Mouse (Mus musculus) heart, adult 2 months (tissue): ENCODE measurements at regions not wholly inside any gene's neighbourhood (a gene's known extent, or its start where the extent isn't known, plus 50 kb on each side); places are given as distances from the start of the nearest gene placed in this dataset.

Experiments used
- DNase-seq, 2 experiments: peaks; one replicate each; pipeline ENCODE4 v3.0.0; 2021
- H3K27ac ChIP-seq: fragments of 200-600 bp; 2 replicates; pipeline ENCODE4 v1.8.1; 2022
- H3K27me3 ChIP-seq: fragments of 200-500 bp; 2 replicates; pipeline ENCODE4 v1.6.1; 2012; ENCODE audit warnings: mild to moderate bottlenecking, low read length, inconsistent platforms, mixed read lengths; ENCODE audit not compliant: control insufficient read depth, insufficient read depth
- H3K36me3 ChIP-seq: fragments of 200-500 bp; 2 replicates; pipeline ENCODE4 v1.6.1; 2012; ENCODE audit warnings: low read length, inconsistent platforms; ENCODE audit not compliant: control insufficient read depth, insufficient read depth
- H3K4me1 ChIP-seq: fragments of 200-500 bp; 2 replicates; pipeline ENCODE4 v1.6.1; 2011; ENCODE audit warnings: low read length; ENCODE audit not compliant: control insufficient read depth, insufficient read depth
- H3K4me3 ChIP-seq: fragments of 200-600 bp; 2 replicates; pipeline ENCODE4 v1.8.1; 2022
- H3K79me2 ChIP-seq: fragments of 200-500 bp; replicated peaks from 2 replicates; pipeline ENCODE4 v1.6.1; 2012; ENCODE audit warnings: mild to moderate bottlenecking, inconsistent platforms, low read length, moderate library complexity, mixed read lengths; ENCODE audit not compliant: control insufficient read depth, insufficient read depth
- H3K9ac ChIP-seq: fragments of 200-500 bp; 2 replicates; pipeline ENCODE4 v1.6.1; 2012; ENCODE audit warnings: low read depth, mild to moderate bottlenecking, control low read depth, inconsistent platforms, low read length, mixed read lengths
- CTCF ChIP-seq: fragments of 200-600 bp; IDR thresholded peaks from 2 replicates; pipeline ENCODE4 v1.8.1; 2022; ENCODE audit warnings: antibody characterized with exemption, mild to moderate bottlenecking, moderate library complexity
- EP300 ChIP-seq: fragments of 200-500 bp; IDR thresholded peaks from 2 replicates; pipeline ENCODE4 v1.6.1; 2011; ENCODE audit warnings: low read depth, low read length, control low read depth; ENCODE audit not compliant: insufficient read depth
- POLR2A ChIP-seq: fragments of 200-500 bp; IDR thresholded peaks from 2 replicates; pipeline ENCODE4 v1.6.1; 2011; ENCODE audit warnings: mild to moderate bottlenecking, low read depth, low read length, control low read depth; ENCODE audit not compliant: insufficient read depth
- WGBS: fragments of 180-500 bp; shearing (Covaris S2); methylation state at CpG from one replicate; pipeline ENCODE4 v1.1.7; 2018; 5-methylcytosine and 5-hydroxymethylcytosine counted together
- intact Hi-C: fragments of 180-260 bp; cut with DNase I; formaldehyde crosslinking; loops from one replicate; pipeline ENCODE4 v1.15.1; 2025

- 45% methylated on average over 3 of the region's 3 CpGs for WGBS
- Histone ChIP-seq H3K36me3 (no peaks in the 10 kb centered on the region), H3K27me3 (no peaks in the 10 kb centered on the region), H3K27ac (no peak overlapping the region), H3K9ac (no peak overlapping the region), H3K79me2 (no peaks in the 10 kb centered on the region), H3K4me3 (no peak overlapping the region), H3K4me1 (peaks cover 2% of the 10 kb centered on the region)
- TF ChIP-seq POLR2A (no peak), EP300 (no peak), CTCF (no peak)
- DNase-seq = no peak
- intact Hi-C loops = no loop called here
These were observed 107.7 kb upstream of the Cwc22 start for GRCm38 (mm10) chr2:78053910-78054309.

GRCm38 (mm10) chr2:78050542-78050941, 104.4 kb upstream of the Cwc22 start:
- Histone ChIP-seq H3K4me1 (peaks cover 2% of the 10 kb centered on the region), H3K27me3 (no peaks in the 10 kb centered on the region), H3K79me2 (no peaks in the 10 kb centered on the region), H3K36me3 (no peaks in the 10 kb centered on the region), H3K27ac (no peak overlapping the region), H3K4me3 (no peak overlapping the region), H3K9ac (no peak overlapping the region)
- intact Hi-C loops = no loop called here
- no peak for TF ChIP-seq POLR2A
- TF ChIP-seq EP300 = no peak
- TF ChIP-seq CTCF = no peak
- DNase-seq = no peak
- WGBS = 85% methylated on average over 7 of the region's 7 CpGs

- peak; percentile 72 to 78 for DNase-seq
- no peaks in the 10 kb centered on the region for H3K27me3 ChIP-seq
- no peak for TF ChIP-seq EP300
- TF ChIP-seq POLR2A = no peak
- TF ChIP-seq CTCF = peak; percentile 86
- 22% methylated on average over 8 of the region's 8 CpGs for WGBS
- no peaks in the 10 kb centered on the region for H3K36me3 ChIP-seq
- peak overlapping the region; percentile 13; the same call in 1 of the 2 replicates for H3K4me3 ChIP-seq
- H3K4me1 ChIP-seq = peaks cover 2% of the 10 kb centered on the region
- H3K27ac ChIP-seq = no peak overlapping the region
- no peak overlapping the region for H3K9ac ChIP-seq
- intact Hi-C loops = loop anchor here (2.0 to 5.0 kb wide), 3 partner anchors 865 to 1449 kb away; no protein-coding TSS in a partner anchor
- no peaks in the 10 kb centered on the region for H3K79me2 ChIP-seq
These were observed 103.2 kb upstream of the Cwc22 start for GRCm38 (mm10) chr2:78049248-78049874.

- Histone ChIP-seq H3K4me3 (peak overlapping the region; percentile 13), H3K9ac (no peak overlapping the region; the same call in 1 of the 2 replicates), H3K79me2 (no peaks in the 10 kb centered on the region), H3K4me1 (peaks cover 2% of the 10 kb centered on the region), H3K27me3 (no peaks in the 10 kb centered on the region), H3K27ac (no peak overlapping the region), H3K36me3 (no peaks in the 10 kb centered on the region)
- peak; percentile 6 to 22 for DNase-seq
- intact Hi-C loops = loop anchor here (2.0 to 5.0 kb wide), 3 partner anchors 866 to 1450 kb away; no protein-coding TSS in a partner anchor
- WGBS = 38% methylated on average over 6 of the region's 6 CpGs
- TF ChIP-seq POLR2A = no peak
- no peak for TF ChIP-seq EP300
- no peak for TF ChIP-seq CTCF
These were observed 102.5 kb upstream of the Cwc22 start for GRCm38 (mm10) chr2:78048706-78049055.

- no peaks in the 10 kb centered on the region for H3K36me3 ChIP-seq
- intact Hi-C loops = loop anchor here (2.0 to 5.0 kb wide), 3 partner anchors 867 to 1451 kb away; no protein-coding TSS in a partner anchor
- peaks cover 2% of the 10 kb centered on the region for H3K4me1 ChIP-seq
- no peak overlapping the region; the same call in 1 of the 2 replicates for H3K9ac ChIP-seq
- no peaks in the 10 kb centered on the region for H3K79me2 ChIP-seq
- peak overlapping the region; percentile 13 for H3K4me3 ChIP-seq
- no peaks in the 10 kb centered on the region for H3K27me3 ChIP-seq
- TF ChIP-seq CTCF = peak; percentile 77
- no peak for TF ChIP-seq POLR2A
- 37% methylated on average over 11 of the region's 11 CpGs for WGBS
- no peak overlapping the region for H3K27ac ChIP-seq
- no peak for DNase-seq
These were observed 102.0 kb upstream of the Cwc22 start for GRCm38 (mm10) chr2:78048030-78048705.

- WGBS = 64% methylated on average over 2 of the region's 2 CpGs
- Histone ChIP-seq H3K4me1 (no peaks in the 10 kb centered on the region), H3K27me3 (no peaks in the 10 kb centered on the region), H3K79me2 (no peaks in the 10 kb centered on the region), H3K4me3 (no peak overlapping the region), H3K36me3 (no peaks in the 10 kb centered on the region), H3K9ac (no peak overlapping the region), H3K27ac (no peak overlapping the region)
- no peak for DNase-seq
- intact Hi-C loops = loop anchor here (10.0 kb wide), 1 partner anchor 573 kb away; no protein-coding TSS in a partner anchor
- no peak for TF ChIP-seq CTCF
- no peak for TF ChIP-seq POLR2A
- TF ChIP-seq EP300 = no peak
These were observed 81.1 kb upstream of the Cwc22 start for GRCm38 (mm10) chr2:78027319-78027718.
